Mouse (Mus musculus): ENCODE measurements around the gene Pfdn4. TPM values are rescaled to one million over a fixed set of nuclear protein-coding genes. Genes with fewer than 3 reads are reported as not detected.
A peak's percentile ranks its signal among the peaks of the same experiment; 100 is the strongest.

Pfdn4 gene
- polyA plus RNA-seq, 1 experiment from 2014 or later: 134 TPM

DNA sequence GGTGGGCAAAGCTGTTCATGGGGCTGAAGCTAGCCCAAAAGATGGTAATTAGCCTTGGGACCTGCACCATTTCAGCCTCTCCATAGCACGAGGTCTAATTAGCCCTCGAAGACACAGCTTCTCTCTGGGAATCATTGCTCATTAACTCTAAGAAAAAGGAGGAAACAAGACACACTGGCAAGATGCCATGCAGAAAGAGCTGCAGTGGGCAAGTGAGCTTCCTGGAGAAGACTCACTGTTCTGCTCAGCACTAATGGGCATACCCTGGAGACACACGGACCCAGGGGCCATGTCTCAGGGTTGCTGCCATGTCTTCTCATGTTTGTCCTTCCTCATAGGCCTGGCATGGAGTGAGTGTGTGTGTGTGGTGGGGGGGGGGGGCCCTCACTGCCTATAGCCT lies 47.9 kb downstream of the Pfdn4 start:
- no peak overlapping the region for H3K9ac ChIP-seq (replicated peaks; ENCODE audit: low read length)
- no peak overlapping the region for H3K4me2 ChIP-seq (ENCODE audit: low read depth, low read length)
- 83% methylated on average over 3 of the region's 3 CpGs for WGBS
- H3K9me3 ChIP-seq (replicated peaks; ENCODE audit: control insufficient read depth, low read length): no peaks in the 10 kb centered on the region
- H3K4me3 ChIP-seq (ENCODE audit: low read depth, low read length): no peak overlapping the region
- DNase-seq (ENCODE audit: low spot score) (no peak), ATAC-seq (replicated peaks; ENCODE audit: insufficient number of reproducible peaks, low FRiP score, low TSS enrichment, low read depth) (no peak)
- H3K4me1 ChIP-seq (ENCODE audit: control insufficient read depth, insufficient read depth, low read length): no peaks in the 10 kb centered on the region
- H3K36me3 ChIP-seq (replicated peaks; ENCODE audit: control insufficient read depth, insufficient read depth, low read depth, low read length): no peaks in the 10 kb centered on the region
- H3K27ac ChIP-seq (replicated peaks; ENCODE audit: low read depth, low read length): no peak overlapping the region
- no peaks in the 10 kb centered on the region for H3K27me3 ChIP-seq (ENCODE audit: control insufficient read depth, insufficient read depth, low read length)

GRCm38 (mm10) chr2:170544950-170545349 lies 48.7 kb downstream of the Pfdn4 start:
- DNase-seq (ENCODE audit: low spot score) (no peak), ATAC-seq (replicated peaks; ENCODE audit: insufficient number of reproducible peaks, low FRiP score, low TSS enrichment, low read depth) (no peak)
- H3K27ac ChIP-seq (replicated peaks; ENCODE audit: low read depth, low read length): no peak overlapping the region
- no peaks in the 10 kb centered on the region for H3K4me1 ChIP-seq (ENCODE audit: control insufficient read depth, insufficient read depth, low read length)
- no peaks in the 10 kb centered on the region for H3K9me3 ChIP-seq (replicated peaks; ENCODE audit: control insufficient read depth, low read length)
- no peaks in the 10 kb centered on the region for H3K36me3 ChIP-seq (replicated peaks; ENCODE audit: control insufficient read depth, insufficient read depth, low read depth, low read length)
- no peak overlapping the region for H3K4me2 ChIP-seq (ENCODE audit: low read depth, low read length)
- 84% methylated on average over 7 of the region's 7 CpGs for WGBS
- H3K9ac ChIP-seq (replicated peaks; ENCODE audit: low read length): no peak overlapping the region
- H3K27me3 ChIP-seq (ENCODE audit: control insufficient read depth, insufficient read depth, low read length): no peaks in the 10 kb centered on the region
- no peak overlapping the region for H3K4me3 ChIP-seq (ENCODE audit: low read depth, low read length)

- H3K4me1 ChIP-seq (ENCODE audit: control insufficient read depth, insufficient read depth, low read length): no peaks in the 10 kb centered on the region
- H3K27ac ChIP-seq (replicated peaks; ENCODE audit: low read depth, low read length): no peak overlapping the region
- DNase-seq (ENCODE audit: low spot score) (no peak), ATAC-seq (replicated peaks; ENCODE audit: insufficient number of reproducible peaks, low FRiP score, low TSS enrichment, low read depth) (no peak)
- no peaks in the 10 kb centered on the region for H3K36me3 ChIP-seq (replicated peaks; ENCODE audit: control insufficient read depth, insufficient read depth, low read depth, low read length)
- H3K9me3 ChIP-seq (replicated peaks; ENCODE audit: control insufficient read depth, low read length): no peaks in the 10 kb centered on the region
- H3K4me3 ChIP-seq (ENCODE audit: low read depth, low read length): no peak overlapping the region
- no peak overlapping the region for H3K9ac ChIP-seq (replicated peaks; ENCODE audit: low read length)
- WGBS: 46% methylated on average over 4 of the region's 4 CpGs
- H3K27me3 ChIP-seq (ENCODE audit: control insufficient read depth, insufficient read depth, low read length): no peaks in the 10 kb centered on the region
- H3K4me2 ChIP-seq (ENCODE audit: low read depth, low read length): no peak overlapping the region
These were observed 49.5 kb downstream of the Pfdn4 start for GRCm38 (mm10) chr2:170545745-170546144.

- ATAC-seq (replicated peaks; ENCODE audit: insufficient number of reproducible peaks, low FRiP score, low TSS enrichment, low read depth) (no peak), DNase-seq (ENCODE audit: low spot score) (peak; percentile 50)
- Histone ChIP-seq H3K27ac (replicated peaks; ENCODE audit: low read depth, low read length) (no peak overlapping the region), H3K4me2 (ENCODE audit: low read depth, low read length) (no peak overlapping the region), H3K9ac (replicated peaks; ENCODE audit: low read length) (no peak overlapping the region), H3K27me3 (ENCODE audit: control insufficient read depth, insufficient read depth, low read length) (no peaks in the 10 kb centered on the region), H3K36me3 (replicated peaks; ENCODE audit: control insufficient read depth, insufficient read depth, low read depth, low read length) (no peaks in the 10 kb centered on the region), H3K9me3 (replicated peaks; ENCODE audit: control insufficient read depth, low read length) (no peaks in the 10 kb centered on the region), H3K4me1 (ENCODE audit: control insufficient read depth, insufficient read depth, low read length) (no peaks in the 10 kb centered on the region), H3K4me3 (ENCODE audit: low read depth, low read length) (no peak overlapping the region)
- WGBS: 8% methylated on average over 6 of the region's 6 CpGs
These were observed 51.3 kb downstream of the Pfdn4 start for GRCm38 (mm10) chr2:170547526-170547925.

DNA sequence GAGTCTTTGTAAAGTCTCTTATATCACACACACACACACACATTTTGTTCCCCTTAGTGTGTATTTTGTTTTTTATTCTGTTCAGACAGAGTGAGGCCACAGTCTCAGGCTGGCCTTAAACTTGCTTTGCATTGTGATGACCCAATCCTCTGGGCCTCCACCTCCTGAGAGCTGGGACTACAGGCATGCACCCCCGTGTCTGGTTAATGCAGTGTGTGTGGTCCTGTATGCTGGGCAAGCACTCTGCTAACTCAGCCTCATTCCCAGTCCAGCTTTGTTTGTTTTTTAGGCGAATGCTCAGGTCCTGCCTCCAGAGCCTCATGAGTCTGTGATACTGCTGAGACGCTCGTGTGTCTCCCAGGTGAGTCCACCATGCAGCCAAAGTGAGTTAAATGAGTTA lies 51.8 kb downstream of the Pfdn4 start:
- DNase-seq (ENCODE audit: low spot score): no peak
- no peaks in the 10 kb centered on the region for H3K4me1 ChIP-seq (ENCODE audit: control insufficient read depth, insufficient read depth, low read length)

DNA sequence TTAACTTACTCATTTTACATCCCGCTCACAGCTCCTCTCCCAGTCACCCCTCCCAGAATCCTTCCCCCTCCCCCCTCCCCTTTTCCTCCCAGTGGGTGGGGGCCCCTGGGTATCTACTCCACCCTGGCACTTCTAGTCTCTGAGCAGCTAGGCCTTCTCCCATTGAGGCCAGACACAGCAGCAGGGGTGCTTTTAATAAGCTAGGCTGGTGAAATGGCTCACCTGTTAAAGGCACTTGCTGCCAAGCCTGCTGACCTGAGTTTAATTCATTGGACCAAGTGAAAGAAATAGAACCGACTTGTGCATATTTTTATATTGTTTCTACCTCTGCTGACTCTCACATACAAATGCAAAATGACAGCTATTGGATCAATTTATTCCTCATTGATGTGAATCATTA lies 52.9 kb downstream of the Pfdn4 start:
- Histone ChIP-seq H3K36me3 (replicated peaks; ENCODE audit: control insufficient read depth, insufficient read depth, low read depth, low read length) (no peaks in the 10 kb centered on the region), H3K4me1 (ENCODE audit: control insufficient read depth, insufficient read depth, low read length) (no peaks in the 10 kb centered on the region), H3K9me3 (replicated peaks; ENCODE audit: control insufficient read depth, low read length) (no peaks in the 10 kb centered on the region), H3K27me3 (ENCODE audit: control insufficient read depth, insufficient read depth, low read length) (no peaks in the 10 kb centered on the region), H3K4me3 (ENCODE audit: low read depth, low read length) (no peak overlapping the region), H3K4me2 (ENCODE audit: low read depth, low read length) (no peak overlapping the region), H3K9ac (replicated peaks; ENCODE audit: low read length) (no peak overlapping the region), H3K27ac (replicated peaks; ENCODE audit: low read depth, low read length) (no peak overlapping the region)
- ATAC-seq (replicated peaks; ENCODE audit: insufficient number of reproducible peaks, low FRiP score, low TSS enrichment, low read depth) (no peak), DNase-seq (ENCODE audit: low spot score) (no peak)
- 80% methylated on average over 2 of the region's 2 CpGs for WGBS

More for the DNA sequence above, 51.8 kb downstream of the Pfdn4 start:
- no peaks in the 10 kb centered on the region for H3K9me3 ChIP-seq (replicated peaks; ENCODE audit: control insufficient read depth, low read length)
- H3K27ac ChIP-seq (replicated peaks; ENCODE audit: low read depth, low read length): no peak overlapping the region
- H3K9ac ChIP-seq (replicated peaks; ENCODE audit: low read length): no peak overlapping the region
- peak; percentile 50 for ATAC-seq (replicated peaks; ENCODE audit: insufficient number of reproducible peaks, low FRiP score, low TSS enrichment, low read depth)
- 11% methylated on average over 4 of the region's 4 CpGs for WGBS
- H3K4me3 ChIP-seq (ENCODE audit: low read depth, low read length): no peak overlapping the region
- no peaks in the 10 kb centered on the region for H3K36me3 ChIP-seq (replicated peaks; ENCODE audit: control insufficient read depth, insufficient read depth, low read depth, low read length)
- no peaks in the 10 kb centered on the region for H3K27me3 ChIP-seq (ENCODE audit: control insufficient read depth, insufficient read depth, low read length)
- H3K4me2 ChIP-seq (ENCODE audit: low read depth, low read length): no peak overlapping the region

DNA sequence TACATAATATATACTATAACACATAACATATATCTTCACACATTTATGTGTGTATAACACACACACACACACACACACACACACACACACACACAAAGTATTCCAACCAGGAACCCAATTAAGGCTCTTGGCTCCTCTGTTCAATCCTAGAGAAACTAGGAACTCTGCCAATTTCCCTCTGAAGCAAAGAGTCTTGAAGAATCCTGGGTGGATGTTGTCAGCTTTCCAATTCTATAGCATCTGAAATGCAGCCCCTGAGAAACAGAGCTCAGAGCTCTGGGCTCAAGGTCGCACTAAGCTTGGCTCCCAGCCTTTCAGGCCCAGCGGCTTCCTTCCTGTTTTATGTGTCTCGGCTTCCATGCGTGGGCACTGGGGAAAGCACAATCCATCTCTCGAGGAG lies 54.0 kb downstream of the Pfdn4 start:
- no peak for ATAC-seq (replicated peaks; ENCODE audit: insufficient number of reproducible peaks, low FRiP score, low TSS enrichment, low read depth)
- H3K27ac ChIP-seq (replicated peaks; ENCODE audit: low read depth, low read length): no peak overlapping the region

GRCm38 (mm10) chr2:170552088-170552487 lies 55.9 kb downstream of the Pfdn4 start:
- no peaks in the 10 kb centered on the region for H3K27me3 ChIP-seq (ENCODE audit: control insufficient read depth, insufficient read depth, low read length)
- no peaks in the 10 kb centered on the region for H3K9me3 ChIP-seq (replicated peaks; ENCODE audit: control insufficient read depth, low read length)
- DNase-seq (ENCODE audit: low spot score) (no peak), ATAC-seq (replicated peaks; ENCODE audit: insufficient number of reproducible peaks, low FRiP score, low TSS enrichment, low read depth) (no peak)
- H3K9ac ChIP-seq (replicated peaks; ENCODE audit: low read length): no peak overlapping the region
- H3K27ac ChIP-seq (replicated peaks; ENCODE audit: low read depth, low read length): no peak overlapping the region
- 49% methylated on average over 7 of the region's 7 CpGs for WGBS
- H3K36me3 ChIP-seq (replicated peaks; ENCODE audit: control insufficient read depth, insufficient read depth, low read depth, low read length): no peaks in the 10 kb centered on the region
- H3K4me3 ChIP-seq (ENCODE audit: low read depth, low read length): no peak overlapping the region
- H3K4me1 ChIP-seq (ENCODE audit: control insufficient read depth, insufficient read depth, low read length): no peaks in the 10 kb centered on the region
- H3K4me2 ChIP-seq (ENCODE audit: low read depth, low read length): no peak overlapping the region

More for the DNA sequence above, 54.0 kb downstream of the Pfdn4 start:
- Histone ChIP-seq H3K4me1 (ENCODE audit: control insufficient read depth, insufficient read depth, low read length) (no peaks in the 10 kb centered on the region), H3K9me3 (replicated peaks; ENCODE audit: control insufficient read depth, low read length) (no peaks in the 10 kb centered on the region), H3K4me2 (ENCODE audit: low read depth, low read length) (no peak overlapping the region), H3K36me3 (replicated peaks; ENCODE audit: control insufficient read depth, insufficient read depth, low read depth, low read length) (no peaks in the 10 kb centered on the region), H3K4me3 (ENCODE audit: low read depth, low read length) (no peak overlapping the region), H3K9ac (replicated peaks; ENCODE audit: low read length) (no peak overlapping the region), H3K27me3 (ENCODE audit: control insufficient read depth, insufficient read depth, low read length) (no peaks in the 10 kb centered on the region)
- no peak for DNase-seq (ENCODE audit: low spot score)
- 49% methylated on average over 5 of the region's 5 CpGs for WGBS

Measured in embryonic facial prominence, embryonic 11.5 days (tissue).